Mouse (Mus musculus) cerebellum, adult (tissue): ENCODE data around the gene Gpr61.

Experiments used
- ATAC-seq: cut with Nextera tagmentation; 2 replicates; pipeline ENCODE4 v1.9.2; 2017; ENCODE audit warnings: mild to moderate bottlenecking, moderate library complexity, mixed read lengths; ENCODE audit not compliant: insufficient number of reproducible peaks, low FRiP score, low TSS enrichment

The Gpr61 gene

DNA sequence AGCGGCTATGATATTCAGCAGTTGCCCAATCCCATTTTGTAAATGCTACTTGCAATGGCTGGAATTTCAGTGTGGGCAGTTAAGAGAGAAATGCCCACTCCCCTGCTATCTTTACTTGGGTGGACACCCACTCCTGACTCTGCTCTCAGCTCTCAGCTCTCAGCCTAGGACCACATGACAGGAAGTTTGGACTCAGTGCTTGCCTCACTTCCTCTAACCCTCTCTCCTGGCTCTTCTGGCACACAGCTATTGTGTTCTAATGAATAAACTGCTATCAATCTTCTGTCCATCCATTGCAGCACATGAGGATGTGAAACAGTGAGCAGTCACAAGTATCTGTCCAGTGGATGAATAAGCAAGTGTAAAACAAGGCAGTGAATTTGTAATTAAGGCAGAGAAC is 22.2 kb downstream of the Gpr61 start:
- no peak for ATAC-seq

DNA sequence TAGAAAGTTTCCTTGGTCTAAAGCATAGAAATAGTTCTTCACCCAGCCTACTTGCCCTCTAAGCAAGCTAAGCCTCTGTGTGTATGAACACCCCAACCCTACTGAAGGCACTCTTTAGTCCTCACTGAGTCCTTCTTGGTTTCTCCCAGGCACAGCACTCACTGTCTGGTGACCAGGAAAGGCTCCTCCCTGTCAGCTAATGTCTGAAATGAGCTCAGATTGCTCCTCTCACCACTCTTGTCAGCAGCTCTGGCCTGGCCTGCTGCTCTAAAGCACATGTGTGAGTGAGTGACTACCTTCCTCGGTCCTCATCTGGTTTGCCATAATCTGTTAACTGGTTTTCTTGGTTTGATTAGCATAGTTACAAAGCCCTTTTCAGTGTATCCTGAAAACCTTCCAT is 22.9 kb downstream of the Gpr61 start:
- ATAC-seq: no peak

DNA sequence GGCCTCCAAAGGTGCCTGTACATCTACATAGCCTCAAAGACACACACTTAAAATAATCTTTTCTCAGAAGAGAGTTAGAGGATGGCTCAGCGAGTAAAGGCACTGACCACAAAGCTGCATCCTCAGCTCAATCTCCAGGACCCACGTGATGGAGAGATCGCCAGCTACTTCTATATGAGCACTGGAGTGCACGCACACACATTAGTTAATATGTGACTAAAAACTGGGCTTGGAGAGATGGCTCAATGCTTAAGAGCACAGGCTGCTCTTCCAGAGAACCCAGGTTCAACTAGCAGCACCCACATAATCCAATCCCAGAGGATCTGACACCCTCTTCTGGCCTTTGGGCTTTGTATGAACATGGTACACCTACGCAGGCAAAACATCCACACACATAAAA is 23.5 kb downstream of the Gpr61 start:
- no peak for ATAC-seq

DNA sequence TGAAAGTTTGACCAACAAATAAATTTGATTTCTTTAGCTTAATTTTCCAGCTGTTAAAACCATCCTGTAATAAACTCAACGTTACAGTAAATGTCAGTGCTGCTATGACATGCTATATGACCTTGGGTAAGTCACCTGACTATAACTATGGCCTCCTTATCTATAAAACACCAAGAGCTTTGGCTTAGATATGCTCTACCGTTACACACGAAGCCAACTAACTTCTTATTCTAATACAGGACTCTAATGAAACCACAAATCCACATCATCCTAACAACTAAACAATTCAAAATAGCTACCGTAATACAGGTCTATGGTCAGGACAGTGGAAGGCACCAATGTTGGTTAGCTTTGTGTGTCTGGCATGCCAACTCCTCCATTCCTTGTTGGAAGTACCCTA is 24.9 kb downstream of the Gpr61 start:
- no peak for ATAC-seq

DNA sequence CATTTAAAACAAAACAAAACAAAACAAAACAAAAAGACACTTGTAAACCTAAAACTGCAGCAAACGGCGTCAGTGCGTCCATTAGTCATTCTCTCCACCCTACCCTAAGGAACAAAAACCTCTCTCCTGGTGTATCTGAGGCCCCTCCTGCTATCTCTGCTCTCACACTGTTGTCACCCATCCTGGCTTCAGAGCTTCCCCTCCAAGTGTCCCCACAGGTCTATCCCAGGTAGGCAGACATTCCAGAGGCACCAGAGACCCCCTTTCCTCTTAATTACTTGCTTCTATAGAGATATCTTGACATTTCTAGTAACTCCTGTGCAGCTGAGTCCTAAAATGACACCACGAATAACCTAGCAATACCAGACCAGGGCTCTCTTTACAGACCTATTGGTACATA is 25.3 kb downstream of the Gpr61 start:
- no peak for ATAC-seq

DNA sequence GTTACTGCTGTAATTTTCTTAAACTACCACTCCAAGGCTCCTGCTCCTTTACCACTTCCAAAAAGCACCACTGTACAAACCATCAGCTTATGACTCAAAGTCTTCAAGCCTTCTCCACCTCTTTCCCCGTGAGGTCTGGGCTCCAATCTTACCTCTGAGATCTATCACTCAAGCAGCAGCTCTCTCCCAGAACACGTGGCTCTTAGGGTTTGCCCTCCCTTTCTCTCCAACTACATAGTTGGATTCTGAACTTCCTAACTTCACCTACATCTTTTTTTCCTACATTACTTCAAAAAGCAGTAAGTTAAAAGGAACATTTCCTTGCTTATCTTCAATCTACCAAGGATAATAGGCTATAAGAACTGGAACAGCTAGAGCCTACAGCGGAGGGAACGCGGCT is 26.2 kb downstream of the Gpr61 start:
- no peak for ATAC-seq

DNA sequence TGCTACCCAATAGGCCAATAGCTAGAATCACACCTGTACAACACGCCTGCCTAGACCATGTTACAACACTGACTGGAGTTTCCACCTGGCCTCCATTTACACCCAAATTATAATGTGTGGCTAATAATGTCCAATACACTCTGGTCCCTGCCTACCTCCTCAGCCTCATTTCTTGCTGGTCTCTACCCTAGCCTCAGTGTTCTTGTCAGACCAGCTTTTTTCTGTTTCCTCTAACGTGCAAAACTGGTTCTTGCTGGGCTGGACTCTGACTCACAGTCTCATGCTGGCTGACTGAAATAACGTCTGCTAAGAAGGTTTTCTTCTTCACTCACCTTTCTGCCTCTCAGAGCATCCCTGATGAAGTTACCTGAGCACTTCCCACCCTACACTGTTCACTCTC is 28.4 kb downstream of the Gpr61 start:
- no peak for ATAC-seq

DNA sequence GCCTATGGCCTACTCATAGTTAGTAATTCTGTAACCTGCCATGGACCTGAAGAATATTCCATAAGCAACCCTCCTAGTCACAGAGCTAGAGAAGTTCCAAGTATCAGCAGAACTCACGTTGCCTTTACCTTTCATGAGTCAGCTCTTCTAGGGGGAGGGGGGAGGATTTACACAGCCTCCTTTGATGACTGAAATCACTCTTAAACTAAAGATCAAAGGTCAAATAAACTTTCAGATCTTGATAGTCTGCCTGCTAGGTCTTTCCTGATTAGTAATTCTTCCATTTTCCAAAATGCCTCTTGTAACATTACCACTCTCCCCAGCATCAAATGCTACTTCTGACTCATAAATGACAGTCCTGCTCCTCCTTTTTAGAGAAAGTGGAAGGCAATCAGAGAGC is 30.6 kb downstream of the Gpr61 start:
- no peak for ATAC-seq

DNA sequence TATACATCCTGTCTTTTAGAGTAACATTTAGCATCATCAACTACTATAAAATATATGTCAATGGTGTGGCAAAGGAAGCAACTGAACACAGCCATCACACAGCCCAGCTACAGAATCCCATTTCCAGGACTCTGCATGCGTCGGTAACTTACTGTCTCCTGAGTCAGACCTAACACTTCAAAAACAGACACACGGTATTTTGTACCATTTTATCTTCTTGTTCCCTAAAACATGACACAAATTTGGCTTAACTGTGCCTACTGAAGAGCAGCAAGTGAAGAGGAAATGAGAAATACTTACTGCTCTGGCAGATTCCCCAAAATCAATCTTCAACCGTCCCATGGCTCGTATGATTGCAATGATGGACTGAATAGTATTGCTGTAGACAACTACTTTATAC is 31.4 kb downstream of the Gpr61 start:
- no peak for ATAC-seq

DNA sequence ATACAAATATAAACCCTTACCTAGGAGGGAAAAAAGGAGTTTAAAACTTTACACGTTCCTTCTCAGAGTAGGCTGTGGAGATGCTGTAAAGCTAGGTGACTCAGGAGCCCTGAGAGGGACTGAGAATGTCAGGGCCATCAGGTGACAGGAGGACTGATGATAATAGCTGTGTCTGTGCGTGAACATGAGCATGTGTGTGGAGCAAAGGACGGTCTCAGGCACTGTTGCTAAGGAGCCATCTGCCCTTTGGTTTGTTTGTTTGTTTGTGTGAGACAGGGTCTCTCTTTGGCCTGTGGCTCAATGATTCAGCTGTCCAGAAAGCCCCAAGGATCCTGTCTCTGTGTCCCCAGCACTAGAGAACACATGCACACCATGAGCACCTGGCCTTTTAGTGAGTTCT is 33.6 kb downstream of the Gpr61 start:
- no peak for ATAC-seq

DNA sequence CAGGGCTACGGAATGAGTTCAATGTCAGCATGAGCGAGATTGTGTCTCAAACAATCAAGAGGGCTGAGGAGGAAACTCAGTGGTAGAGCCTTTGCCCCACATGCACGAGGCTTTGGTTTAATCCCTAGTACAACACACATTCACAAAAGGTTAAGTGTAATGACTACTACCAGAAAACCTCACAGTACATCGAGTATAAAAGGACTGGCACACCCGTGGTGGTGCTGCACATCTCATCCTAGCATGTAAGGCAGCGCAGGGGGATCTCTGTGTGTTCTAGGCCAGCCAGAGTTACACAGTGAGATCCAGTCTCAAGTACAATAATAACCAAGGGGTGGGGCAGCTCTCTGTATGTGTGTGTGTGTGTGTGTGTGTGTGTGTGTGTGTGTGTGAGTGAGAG is 37.2 kb downstream of the Gpr61 start:
- no peak for ATAC-seq

DNA sequence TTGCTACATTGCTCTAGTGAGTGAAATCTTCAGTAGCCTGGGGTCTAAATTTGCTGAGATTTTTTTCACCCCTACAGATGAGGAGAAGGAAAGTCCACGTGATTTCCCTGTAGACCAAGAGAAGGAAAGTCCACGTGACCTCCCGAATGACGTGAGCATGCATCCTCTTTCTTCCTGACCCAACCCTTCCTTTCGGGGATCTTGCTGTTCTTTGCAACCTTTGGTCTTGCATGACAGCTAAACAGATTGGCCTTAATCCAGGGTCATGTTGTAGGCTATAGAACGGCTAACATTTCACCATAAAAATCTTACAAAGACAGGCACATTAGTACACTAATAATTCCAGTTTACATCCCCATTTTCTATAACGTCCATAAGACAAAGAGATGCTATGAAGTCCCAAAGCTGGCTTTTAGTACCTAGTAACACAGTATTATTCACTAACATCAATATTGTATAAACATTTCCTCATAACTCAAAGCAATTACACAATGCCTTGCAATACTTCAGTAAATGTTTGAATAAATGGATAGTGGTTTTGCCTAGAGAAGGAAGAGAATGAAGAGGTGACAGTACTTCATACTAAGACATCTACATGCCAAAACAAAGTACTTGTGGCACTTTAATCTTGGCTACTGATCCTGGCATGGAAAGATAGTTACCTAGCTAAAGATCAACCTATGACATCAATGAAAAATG is 40.9 kb downstream of the Gpr61 start:
- no peak for ATAC-seq

DNA sequence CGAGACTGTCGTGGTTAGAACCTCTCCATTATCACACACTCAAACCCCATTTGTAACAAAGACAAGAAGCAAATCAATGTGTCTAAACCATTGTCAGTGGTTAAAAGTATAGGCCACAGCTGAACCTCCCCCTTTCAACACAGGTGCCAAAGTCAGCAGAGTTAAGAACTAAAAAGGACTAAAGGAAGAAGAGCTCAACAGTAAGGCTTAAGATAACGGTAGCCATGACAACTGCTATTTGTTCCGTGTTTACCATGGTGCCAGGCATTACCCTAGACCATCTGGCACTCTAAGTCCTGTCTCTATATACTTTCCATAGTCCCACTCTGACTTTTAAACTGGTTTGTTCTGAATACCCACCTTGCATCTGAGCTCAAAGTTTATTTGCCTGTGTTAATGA is 42.0 kb downstream of the Gpr61 start:
- ATAC-seq: no peak

DNA sequence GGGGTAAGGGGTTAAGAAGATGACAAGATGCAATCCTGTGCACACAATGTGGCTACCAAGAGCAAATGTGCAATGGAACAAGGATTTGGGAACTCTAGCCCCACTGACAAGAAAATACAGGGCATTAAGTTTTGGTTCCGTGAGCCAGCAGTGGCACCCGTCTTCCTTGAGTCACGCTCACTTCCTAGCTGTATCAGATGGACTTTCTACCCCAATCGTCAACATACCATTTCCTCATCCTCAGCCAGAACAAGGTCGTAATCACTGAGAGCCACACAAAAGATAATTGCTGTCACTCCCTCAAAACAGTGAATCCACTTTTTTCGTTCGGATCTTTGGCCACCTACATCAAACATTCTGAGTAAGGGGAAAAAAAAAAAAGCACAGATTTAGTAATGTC is 42.4 kb downstream of the Gpr61 start:
- no peak for ATAC-seq

DNA sequence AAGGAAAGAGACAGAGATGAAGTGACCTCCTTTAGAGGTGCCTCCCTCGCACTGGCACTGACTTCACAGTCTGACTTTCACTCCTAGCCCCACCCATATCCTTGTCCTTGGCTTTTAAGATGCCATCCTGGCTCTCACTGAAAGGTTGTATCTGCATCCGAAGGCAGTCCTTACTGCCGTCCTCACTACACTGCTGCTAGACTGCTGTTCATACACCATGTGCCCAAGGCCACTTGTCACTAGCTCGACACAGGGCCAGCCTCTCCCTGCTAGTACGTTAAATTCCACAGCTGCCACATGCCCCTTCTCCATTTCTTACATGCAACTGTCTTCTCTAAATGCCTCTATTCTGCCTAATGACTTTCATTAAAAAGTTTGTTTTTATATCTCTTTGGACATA is 43.4 kb downstream of the Gpr61 start:
- no peak for ATAC-seq

DNA sequence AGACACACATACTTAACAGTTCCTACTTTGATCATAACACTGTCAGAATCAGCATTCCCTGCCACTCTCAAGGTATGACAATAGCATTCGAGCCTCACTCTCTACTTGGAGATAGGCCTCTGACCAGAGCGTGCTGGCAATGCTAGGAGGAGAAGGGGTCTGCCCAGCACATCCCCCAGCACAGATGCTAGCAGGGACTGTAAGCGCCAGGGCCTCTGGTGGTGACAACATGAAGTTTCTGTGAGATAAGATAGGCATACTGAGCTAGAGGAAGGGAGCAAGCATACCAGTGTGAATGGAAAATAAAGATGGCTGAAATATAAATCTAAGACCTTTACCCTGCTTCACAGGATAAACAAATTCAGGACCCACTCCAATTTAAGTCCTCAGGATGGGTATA is 49.4 kb downstream of the Gpr61 start:
- ATAC-seq: no peak

DNA sequence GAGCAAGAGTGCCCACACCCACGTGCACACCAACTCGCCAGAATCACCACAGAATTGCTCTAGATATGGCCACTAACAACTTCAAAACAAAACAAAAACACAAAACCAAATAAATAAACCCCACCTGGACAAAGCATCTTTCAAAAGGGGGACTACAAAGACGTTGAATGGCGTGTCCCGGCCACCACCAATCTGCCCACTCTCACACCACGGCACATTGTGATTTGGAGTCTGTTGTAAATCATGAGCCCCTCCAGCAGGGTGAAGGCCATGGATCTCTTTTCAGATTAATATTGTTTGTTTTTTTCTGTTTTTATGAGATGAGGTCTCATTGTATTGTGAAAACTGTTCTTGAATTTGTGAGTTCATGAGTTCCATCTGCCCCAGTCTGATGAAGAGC is 52.6 kb downstream of the Gpr61 start:
- ATAC-seq: no peak

DNA sequence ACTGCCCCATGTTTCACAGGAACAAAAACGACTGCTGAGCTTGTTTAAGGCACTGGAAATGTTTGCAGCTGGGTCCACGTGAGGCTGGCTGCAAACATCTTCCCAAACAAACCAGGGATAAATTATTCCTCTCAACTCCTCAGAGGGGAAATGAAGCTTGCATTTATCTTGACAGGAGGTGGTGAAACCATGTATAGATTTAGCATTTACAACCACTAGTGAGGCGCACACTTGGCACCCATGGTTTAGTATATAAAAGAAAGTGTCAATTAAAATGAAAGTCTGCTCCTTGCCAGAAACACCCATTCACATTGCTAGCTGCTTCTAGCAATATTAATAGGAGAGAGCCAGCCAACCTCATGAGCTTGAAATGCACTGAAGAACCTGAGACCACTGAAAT is 53.1 kb downstream of the Gpr61 start:
- ATAC-seq: no peak
